Mouse (Mus musculus): Measurements from ENCODE around the gene Myo10. TPM values are rescaled to one million over a fixed set of nuclear protein-coding genes. Genes with fewer than 3 reads are reported as not detected.

Myo10 gene
- polyA plus RNA-seq, 1 experiment from 2014 or later: 28.4 TPM

GRCm38 (mm10) chr15:25621351-25622199 lies 750 bp upstream of the Myo10 start:
- H3K4me1 ChIP-seq: peaks cover 35% of the 10 kb centered on the region
- 7% methylated on average over 20 of the region's 20 CpGs for WGBS
- no peaks in the 10 kb centered on the region for H3K27me3 ChIP-seq
- ATAC-seq (ENCODE audit: insufficient number of reproducible peaks, low FRiP score, low TSS enrichment, low read depth): no peak; the same call in 1 of the 2 replicates
- peak overlapping the region; percentile 79 for H3K4me3 ChIP-seq
- no peaks in the 10 kb centered on the region for H3K9me3 ChIP-seq
- H3K9ac ChIP-seq: peak overlapping the region; percentile 24; the same call in 1 of the 2 replicates
- peak overlapping the region; percentile 70 for H3K4me2 ChIP-seq
- H3K27ac ChIP-seq: peak overlapping the region; percentile 58
- H3K36me3 ChIP-seq: no peaks in the 10 kb centered on the region

GRCm38 (mm10) chr15:25622867-25623471 lies 644 bp downstream of the Myo10 start:
- no peaks in the 10 kb centered on the region for H3K36me3 ChIP-seq
- peak overlapping the region; percentile 70 for H3K4me2 ChIP-seq
- H3K9ac ChIP-seq: peak overlapping the region; percentile 67
- WGBS: under 1% methylated on average over 58 of the region's 61 CpGs
- H3K27me3 ChIP-seq: no peaks in the 10 kb centered on the region
- ATAC-seq (ENCODE audit: insufficient number of reproducible peaks, low FRiP score, low TSS enrichment, low read depth): no peak
- H3K9me3 ChIP-seq: no peaks in the 10 kb centered on the region
- H3K4me1 ChIP-seq: peaks cover 44% of the 10 kb centered on the region
- H3K4me3 ChIP-seq: peak overlapping the region; percentile 79
- H3K27ac ChIP-seq: peak overlapping the region; percentile 87

GRCm38 (mm10) chr15:25623556-25624180 lies 1.3 kb downstream of the Myo10 start:
- Histone ChIP-seq H3K27ac (peak overlapping the region; percentile 87), H3K36me3 (no peaks in the 10 kb centered on the region), H3K4me1 (peaks cover 44% of the 10 kb centered on the region), H3K4me3 (peak overlapping the region; percentile 79), H3K27me3 (no peaks in the 10 kb centered on the region), H3K4me2 (peak overlapping the region; percentile 70), H3K9me3 (no peaks in the 10 kb centered on the region), H3K9ac (peak overlapping the region; percentile 67)
- 5% methylated on average over 9 of the region's 9 CpGs for WGBS
- no peak for ATAC-seq (ENCODE audit: insufficient number of reproducible peaks, low FRiP score, low TSS enrichment, low read depth)

- no peak overlapping the region for H3K9ac ChIP-seq
Observed at GRCm38 (mm10) chr15:25624263-25624662, 1.9 kb downstream of the Myo10 start.

GRCm38 (mm10) chr15:25625471-25625870 lies 3.1 kb downstream of the Myo10 start:
- 14% methylated on average over 4 of the region's 4 CpGs for WGBS
- no peaks in the 10 kb centered on the region for H3K36me3 ChIP-seq
- no peaks in the 10 kb centered on the region for H3K27me3 ChIP-seq
- peaks cover 45% of the 10 kb centered on the region for H3K4me1 ChIP-seq
- no peaks in the 10 kb centered on the region for H3K9me3 ChIP-seq
- no peak overlapping the region for H3K9ac ChIP-seq
- peak overlapping the region; percentile 75 for H3K27ac ChIP-seq
- peak overlapping the region; percentile 34 for H3K4me2 ChIP-seq
- H3K4me3 ChIP-seq: peak overlapping the region; percentile 79
- ATAC-seq (ENCODE audit: insufficient number of reproducible peaks, low FRiP score, low TSS enrichment, low read depth): no peak

More at GRCm38 (mm10) chr15:25624263-25624662, 1.9 kb downstream of the Myo10 start:
- Histone ChIP-seq H3K4me1 (peaks cover 44% of the 10 kb centered on the region), H3K27ac (no peak overlapping the region), H3K36me3 (no peaks in the 10 kb centered on the region), H3K27me3 (no peaks in the 10 kb centered on the region), H3K4me3 (peak overlapping the region; percentile 79), H3K9me3 (no peaks in the 10 kb centered on the region), H3K4me2 (peak overlapping the region; percentile 70)
- ATAC-seq (ENCODE audit: insufficient number of reproducible peaks, low FRiP score, low TSS enrichment, low read depth): no peak
- 47% methylated on average over 3 of the region's 3 CpGs for WGBS

GRCm38 (mm10) chr15:25627012-25627411 lies 4.7 kb downstream of the Myo10 start:
- 66% methylated on average over 7 of the region's 7 CpGs for WGBS
- Histone ChIP-seq H3K27me3 (no peaks in the 10 kb centered on the region), H3K9me3 (no peaks in the 10 kb centered on the region), H3K27ac (no peak overlapping the region), H3K36me3 (no peaks in the 10 kb centered on the region), H3K4me1 (peaks cover 50% of the 10 kb centered on the region), H3K4me3 (no peak overlapping the region), H3K9ac (no peak overlapping the region), H3K4me2 (no peak overlapping the region)
- ATAC-seq (ENCODE audit: insufficient number of reproducible peaks, low FRiP score, low TSS enrichment, low read depth): no peak

- no peak overlapping the region for H3K27ac ChIP-seq
- H3K4me1 ChIP-seq: peaks cover 60% of the 10 kb centered on the region
- H3K27me3 ChIP-seq: no peaks in the 10 kb centered on the region
- no peak overlapping the region for H3K9ac ChIP-seq
- WGBS: 71% methylated on average over 2 of the region's 2 CpGs
- H3K36me3 ChIP-seq: no peaks in the 10 kb centered on the region
- no peak overlapping the region for H3K4me3 ChIP-seq
- H3K9me3 ChIP-seq: no peaks in the 10 kb centered on the region
- H3K4me2 ChIP-seq: no peak overlapping the region
- no peak for ATAC-seq (ENCODE audit: insufficient number of reproducible peaks, low FRiP score, low TSS enrichment, low read depth)
Observed at GRCm38 (mm10) chr15:25628251-25628650, 5.9 kb downstream of the Myo10 start.

GRCm38 (mm10) chr15:25630716-25631115 lies 8.4 kb downstream of the Myo10 start:
- WGBS: 48% methylated on average over 9 of the region's 9 CpGs
- peaks cover 53% of the 10 kb centered on the region for H3K4me1 ChIP-seq

GRCm38 (mm10) chr15:25631332-25631731 lies 9.0 kb downstream of the Myo10 start:
- 81% methylated on average over 6 of the region's 6 CpGs for WGBS
- Histone ChIP-seq H3K4me3 (no peak overlapping the region), H3K27ac (no peak overlapping the region), H3K9ac (no peak overlapping the region), H3K4me1 (peaks cover 51% of the 10 kb centered on the region), H3K4me2 (no peak overlapping the region), H3K27me3 (no peaks in the 10 kb centered on the region), H3K9me3 (no peaks in the 10 kb centered on the region), H3K36me3 (no peaks in the 10 kb centered on the region)
- no peak for ATAC-seq (ENCODE audit: insufficient number of reproducible peaks, low FRiP score, low TSS enrichment, low read depth)

More at GRCm38 (mm10) chr15:25630716-25631115, 8.4 kb downstream of the Myo10 start:
- no peak for ATAC-seq (ENCODE audit: insufficient number of reproducible peaks, low FRiP score, low TSS enrichment, low read depth)
- no peaks in the 10 kb centered on the region for H3K27me3 ChIP-seq
- no peak overlapping the region for H3K4me2 ChIP-seq
- H3K9ac ChIP-seq: no peak overlapping the region
- no peak overlapping the region for H3K27ac ChIP-seq
- no peaks in the 10 kb centered on the region for H3K9me3 ChIP-seq
- H3K36me3 ChIP-seq: no peaks in the 10 kb centered on the region
- no peak overlapping the region for H3K4me3 ChIP-seq

GRCm38 (mm10) chr15:25632902-25633301 lies 10.6 kb downstream of the Myo10 start:
- no peaks in the 10 kb centered on the region for H3K9me3 ChIP-seq
- WGBS: 74% methylated on average over 11 of the region's 11 CpGs
- no peak overlapping the region for H3K4me2 ChIP-seq
- H3K27me3 ChIP-seq: no peaks in the 10 kb centered on the region
- H3K9ac ChIP-seq: no peak overlapping the region
- H3K27ac ChIP-seq: no peak overlapping the region
- no peak overlapping the region for H3K4me3 ChIP-seq
- H3K36me3 ChIP-seq: no peaks in the 10 kb centered on the region
- H3K4me1 ChIP-seq: peaks cover 50% of the 10 kb centered on the region
- no peak for ATAC-seq (ENCODE audit: insufficient number of reproducible peaks, low FRiP score, low TSS enrichment, low read depth)

GRCm38 (mm10) chr15:25633674-25634340 lies 11.5 kb downstream of the Myo10 start:
- ATAC-seq (ENCODE audit: insufficient number of reproducible peaks, low FRiP score, low TSS enrichment, low read depth): no peak
- no peaks in the 10 kb centered on the region for H3K9me3 ChIP-seq
- no peaks in the 10 kb centered on the region for H3K27me3 ChIP-seq
- H3K4me1 ChIP-seq: peaks cover 51% of the 10 kb centered on the region
- no peak overlapping the region for H3K9ac ChIP-seq
- no peak overlapping the region for H3K4me2 ChIP-seq
- H3K4me3 ChIP-seq: no peak overlapping the region
- no peaks in the 10 kb centered on the region for H3K36me3 ChIP-seq
- 86% methylated on average over 13 of the region's 13 CpGs for WGBS
- no peak overlapping the region for H3K27ac ChIP-seq
